Mouse (Mus musculus) thymus, postnatal 14 days (tissue): ENCODE measurements around the gene Kansl3.

Source experiments
- DNase-seq: peaks from one replicate; pipeline ENCODE4 v3.0.0; 2021

The Kansl3 gene

GRCm38 (mm10) chr1:36368969-36369645, at the start of gene Kansl3:
Kansl3 (minus strand) TSS chr1:36369181.
- DNase-seq: peak; percentile 91

GRCm38 (mm10) chr1:36404531-36404930, 35.5 kb upstream of the Kansl3 start:
- no peak for DNase-seq

- DNase-seq: no peak
These were observed 32.5 kb upstream of the Kansl3 start for GRCm38 (mm10) chr1:36401509-36401908.

- DNase-seq: no peak
These were observed 28.1 kb upstream of the Kansl3 start for GRCm38 (mm10) chr1:36397041-36397440.

- no peak for DNase-seq
These were observed 10.6 kb upstream of the Kansl3 start for GRCm38 (mm10) chr1:36379582-36379981.

GRCm38 (mm10) chr1:36378880-36379279, 9.9 kb upstream of the Kansl3 start:
- DNase-seq: no peak

GRCm38 (mm10) chr1:36371934-36372845, 3.2 kb upstream of the Kansl3 start, which contains the start of gene Fer1l5:
Fer1l5 (plus strand) TSS chr1:36372291.
- DNase-seq: no peak

- DNase-seq: no peak
These were observed 1.9 kb upstream of the Kansl3 start for GRCm38 (mm10) chr1:36370918-36371317.

- DNase-seq: peak; percentile 45
These were observed 641 bp downstream of the Kansl3 start for GRCm38 (mm10) chr1:36368112-36368968.

- peak; percentile 8 for DNase-seq
These were observed 1.3 kb downstream of the Kansl3 start for GRCm38 (mm10) chr1:36367698-36368097.

GRCm38 (mm10) chr1:36356955-36357695, 11.9 kb downstream of the Kansl3 start:
- no peak for DNase-seq

GRCm38 (mm10) chr1:36352351-36352750, 16.6 kb downstream of the Kansl3 start:
- DNase-seq: no peak

- no peak for DNase-seq
These were observed 26.4 kb downstream of the Kansl3 start for GRCm38 (mm10) chr1:36342547-36342946.

GRCm38 (mm10) chr1:36332955-36333887, 35.8 kb downstream of the Kansl3 start:
- no peak for DNase-seq

- DNase-seq: no peak
These were observed 37.2 kb downstream of the Kansl3 start for GRCm38 (mm10) chr1:36331743-36332142.

- DNase-seq: no peak
These were observed 42.2 kb downstream of the Kansl3 start for GRCm38 (mm10) chr1:36326815-36327214.

- no peak for DNase-seq
These were observed 43.1 kb downstream of the Kansl3 start for GRCm38 (mm10) chr1:36325900-36326321.

- DNase-seq: peak; percentile 36
These were observed 45.1 kb downstream of the Kansl3 start for GRCm38 (mm10) chr1:36323746-36324448.

GRCm38 (mm10) chr1:36323076-36323475, 45.9 kb downstream of the Kansl3 start:
- no peak for DNase-seq

GRCm38 (mm10) chr1:36321829-36322573, 47.0 kb downstream of the Kansl3 start:
- DNase-seq: peak; percentile 43
